Mouse (Mus musculus) limb, embryonic 14.5 days (tissue): ENCODE measurements around the gene Cyth1. TPM values are rescaled to one million over a fixed set of nuclear protein-coding genes. Genes with fewer than 3 reads are reported as not detected.

Experiments used
- ATAC-seq: fragments of 200-750 bp; cut with Nextera tagmentation; 2 replicates; pipeline ENCODE4 v1.8.0; 2017; ENCODE audit warnings: low read depth, moderate number of reproducible peaks, moderate TSS enrichment; ENCODE audit not compliant: low FRiP score
- DNase-seq: peaks from one replicate; pipeline ENCODE4 v3.0.0-alpha.2; 2015; ENCODE audit warnings: low spot score
- H3K27ac ChIP-seq: fragments of 300-500 bp; sonication (generic); replicated peaks from 2 replicates; pipeline ENCODE4 v1.5.1; 2014; ENCODE audit warnings: low read depth, mild to moderate bottlenecking, low read length, moderate library complexity, mixed read lengths
- H3K27me3 ChIP-seq: fragments of 300-500 bp; sonication (generic); 2 replicates; pipeline ENCODE4 v1.6.1; 2014; ENCODE audit warnings: low read length, mixed read lengths; ENCODE audit not compliant: control insufficient read depth, insufficient read depth
- H3K36me3 ChIP-seq: fragments of 300-500 bp; sonication (generic); 2 replicates; pipeline ENCODE4 v1.6.1; 2014; ENCODE audit warnings: mild to moderate bottlenecking, low read length, moderate library complexity, mixed read lengths; ENCODE audit not compliant: control insufficient read depth, insufficient read depth
- H3K4me1 ChIP-seq: fragments of 300-500 bp; sonication (generic); 2 replicates; pipeline ENCODE4 v1.6.1; 2014; ENCODE audit warnings: antibody characterized with exemption, low read length, mixed read lengths; ENCODE audit not compliant: control insufficient read depth, insufficient read depth
- H3K4me2 ChIP-seq: fragments of 300-500 bp; sonication (generic); replicated peaks from 2 replicates; pipeline ENCODE4 v1.6.1; 2014; ENCODE audit warnings: low read depth, mild to moderate bottlenecking, low read length, moderate library complexity; ENCODE audit not compliant: severe bottlenecking
- H3K4me3 ChIP-seq: fragments of 300-500 bp; sonication (generic); replicated peaks from 2 replicates; pipeline ENCODE4 v1.5.1; 2014; ENCODE audit warnings: low read length
- H3K9ac ChIP-seq: fragments of 300-500 bp; sonication (generic); 2 replicates; pipeline ENCODE4 v1.6.1; 2014; ENCODE audit warnings: mild to moderate bottlenecking, low read depth, low read length, moderate library complexity; ENCODE audit not compliant: severe bottlenecking
- H3K9me3 ChIP-seq: fragments of 300-500 bp; sonication (generic); 2 replicates; pipeline ENCODE4 v1.6.1; 2016; ENCODE audit warnings: low read length; ENCODE audit not compliant: control insufficient read depth
- POLR2A ChIP-seq: fragments of 200-500 bp; IDR thresholded peaks from 2 replicates; pipeline ENCODE4 v1.8.0; 2012; ENCODE audit warnings: inconsistent platforms, mild to moderate bottlenecking, moderate library complexity, borderline replicate concordance; ENCODE audit not compliant: insufficient read depth, insufficient read length; ENCODE audit errors: extremely low read depth
- WGBS: fragments of 180-500 bp; shearing (Covaris S2); extraction: QIAGEN DNeasy Blood & Tissue Kit; methylation state at CpG from one replicate; pipeline ENCODE4 v1.1.7; 2014; 5-methylcytosine and 5-hydroxymethylcytosine counted together
- polyA plus RNA-seq, 2 experiments: library from polyadenylated mRNA; depleted of rRNA in 1 of 2; stranded (reverse) in 1 of 2; unstranded in 1 of 2; fragments of >200 nt; fragmentation: Nextera tagmentation in 1 of 2; extraction: Ambion mirVana in 1 of 2; gene quantifications; 2 replicates each; pipeline versions ENCODE4 v1.2.1 to v1.2.3; 2012 to 2014

Gene Cyth1
- polyA plus RNA-seq, 2 experiments, result 13.5 to 22.3 TPM

GRCm38 (mm10) chr11:118201833-118202409 is 46.5 kb downstream of the Cyth1 start:
- H3K36me3 ChIP-seq, result peaks cover 2% of the 10 kb centered on the region; the same call in 1 of the 2 replicates
- DNase-seq, result no peak
- no peak for TF ChIP-seq POLR2A
- 0 out of 2 replicates have a peak, but pooled peaks have one; percentile 5 for ATAC-seq
- no peaks in the 10 kb centered on the region for H3K27me3 ChIP-seq
- no peaks in the 10 kb centered on the region for H3K9me3 ChIP-seq
- peak overlapping the region; percentile 62 for H3K4me2 ChIP-seq
- peaks cover 60% of the 10 kb centered on the region for H3K4me1 ChIP-seq
- H3K9ac ChIP-seq, result peak overlapping the region; percentile 55
- H3K4me3 ChIP-seq, result peak overlapping the region; percentile 36
- 18% methylated on average over 9 of the region's 9 CpGs for WGBS
- peak overlapping the region; percentile 59 for H3K27ac ChIP-seq

- 8% methylated on average over 11 of the region's 11 CpGs for WGBS
- peaks cover 2% of the 10 kb centered on the region; the same call in 1 of the 2 replicates for H3K36me3 ChIP-seq
- H3K27me3 ChIP-seq, result no peaks in the 10 kb centered on the region
- H3K27ac ChIP-seq, result peak overlapping the region; percentile 59
- DNase-seq (peak; percentile 94), ATAC-seq (peak; percentile 64; the same call in 1 of the 2 replicates)
- peak overlapping the region; percentile 31; the same call in 1 of the 2 replicates for H3K9ac ChIP-seq
- no peak overlapping the region for H3K4me3 ChIP-seq
- H3K4me2 ChIP-seq, result peak overlapping the region; percentile 62
- H3K9me3 ChIP-seq, result no peaks in the 10 kb centered on the region
- no peak for TF ChIP-seq POLR2A
- peaks cover 65% of the 10 kb centered on the region for H3K4me1 ChIP-seq
Observed at GRCm38 (mm10) chr11:118200834-118201830, 47.3 kb downstream of the Cyth1 start.

GRCm38 (mm10) chr11:118198296-118198600 is 50.1 kb downstream of the Cyth1 start:
- H3K4me2 ChIP-seq, result peak overlapping the region; percentile 27
- H3K27me3 ChIP-seq, result no peaks in the 10 kb centered on the region
- H3K9me3 ChIP-seq, result no peaks in the 10 kb centered on the region
- no peak overlapping the region for H3K4me3 ChIP-seq
- 56% methylated on average over 2 of the region's 2 CpGs for WGBS
- no peaks in the 10 kb centered on the region for H3K36me3 ChIP-seq
- peaks cover 74% of the 10 kb centered on the region for H3K4me1 ChIP-seq
- no peak for TF ChIP-seq POLR2A
- DNase-seq (no peak), ATAC-seq (no peak)
- H3K9ac ChIP-seq, result no peak overlapping the region
- H3K27ac ChIP-seq, result 0 out of 2 replicates have a peak overlapping the region, but pooled peaks have one; percentile 55

- 37% methylated on average over 13 of the region's 13 CpGs for WGBS
Observed at GRCm38 (mm10) chr11:118197508-118198295, 50.7 kb downstream of the Cyth1 start.

More at GRCm38 (mm10) chr11:118197508-118198295, 50.7 kb downstream of the Cyth1 start:
- Histone ChIP-seq H3K36me3 (no peaks in the 10 kb centered on the region), H3K27me3 (no peaks in the 10 kb centered on the region), H3K4me3 (no peak overlapping the region), H3K9ac (no peak overlapping the region), H3K9me3 (no peaks in the 10 kb centered on the region), H3K4me2 (peak overlapping the region; percentile 27), H3K4me1 (peaks cover 69% of the 10 kb centered on the region), H3K27ac (peak overlapping the region; percentile 55; the same call in 1 of the 2 replicates)
- ATAC-seq (no peak), DNase-seq (no peak)
- no peak for TF ChIP-seq POLR2A
